Mouse (Mus musculus): Measurements from ENCODE around the gene Col4a1. TPM values are rescaled to one million over a fixed set of nuclear protein-coding genes. Genes with fewer than 3 reads are reported as not detected.

Gene Col4a1
- polyA plus RNA-seq, 1 experiment from 2014 or later, result 130 TPM

Other genes starting within 250 kb of the Col4a1 start
- 40.4 and 45.4 TPM in 2 replicates for gene Col4a2, start within 50 bp of the Col4a1 start, polyA plus RNA-seq (2014; fragmentation: Nextera tagmentation; extraction: Ambion mirVana)
- gene Rab20, start 165.9 kb upstream of the Col4a1 start, polyA plus RNA-seq (2014; fragmentation: Nextera tagmentation; extraction: Ambion mirVana), result 0.53 and 0.75 TPM in 2 replicates
- gene Naxd, start 184.7 kb upstream of the Col4a1 start, polyA plus RNA-seq (2014; fragmentation: Nextera tagmentation; extraction: Ambion mirVana), result 99.2 and 110 TPM in 2 replicates
- 19.9 and 21.6 TPM in 2 replicates for gene Cars2, start 238.0 kb upstream of the Col4a1 start, polyA plus RNA-seq (2014; fragmentation: Nextera tagmentation; extraction: Ambion mirVana)
- 42.9 and 46.8 TPM in 2 replicates for gene Ing1, start 242.7 kb upstream of the Col4a1 start, polyA plus RNA-seq (2014; fragmentation: Nextera tagmentation; extraction: Ambion mirVana)